Mouse (Mus musculus) kidney, postnatal 25 days (tissue): ENCODE data around the gene Ccdc116.

Experiments
- DNase-seq, 2 experiments: peaks; one replicate each; pipeline ENCODE4 v3.0.0; 2021; ENCODE audit warnings: mixed read lengths in 2 of 2

Ccdc116 gene

GRCm38 (mm10) chr16:17127292-17127691 lies 19.7 kb downstream of the Ccdc116 start:
- DNase-seq = peak; percentile 69

- peak; percentile 80 to 89 for DNase-seq
Observed at GRCm38 (mm10) chr16:17124871-17125520, 22.0 kb downstream of the Ccdc116 start, which contains the start of gene 2610318N02Rik. 2610318N02Rik (minus strand) TSS chr16:17125167.

GRCm38 (mm10) chr16:17124119-17124870 lies 22.7 kb downstream of the Ccdc116 start:
- DNase-seq = no peak

- no peak for DNase-seq
Observed at GRCm38 (mm10) chr16:17121569-17121968, 25.5 kb downstream of the Ccdc116 start.

- no peak for DNase-seq
Observed at GRCm38 (mm10) chr16:17117309-17117799, 29.7 kb downstream of the Ccdc116 start.

GRCm38 (mm10) chr16:17110771-17111743 lies 36.0 kb downstream of the Ccdc116 start, which contains the start of gene Ppil2:
Ppil2 (minus strand) TSS chr16:17111257.
- peak; percentile 72 to 81 for DNase-seq

- DNase-seq = no peak
Observed at GRCm38 (mm10) chr16:17104600-17104999, 42.4 kb downstream of the Ccdc116 start.

GRCm38 (mm10) chr16:17102630-17103220 lies 44.3 kb downstream of the Ccdc116 start:
- no peak for DNase-seq

GRCm38 (mm10) chr16:17096938-17097337 lies 50.1 kb downstream of the Ccdc116 start:
- DNase-seq = peak in 1 of 2 experiments; percentile 15
